Mouse (Mus musculus): Measurements from ENCODE around the gene Spsb3. TPM values are rescaled to one million over a fixed set of nuclear protein-coding genes. Genes with fewer than 3 reads are reported as not detected.

Gene Spsb3
- polyA plus RNA-seq, 1 experiment from 2014 or later = 78.3 TPM

DNA sequence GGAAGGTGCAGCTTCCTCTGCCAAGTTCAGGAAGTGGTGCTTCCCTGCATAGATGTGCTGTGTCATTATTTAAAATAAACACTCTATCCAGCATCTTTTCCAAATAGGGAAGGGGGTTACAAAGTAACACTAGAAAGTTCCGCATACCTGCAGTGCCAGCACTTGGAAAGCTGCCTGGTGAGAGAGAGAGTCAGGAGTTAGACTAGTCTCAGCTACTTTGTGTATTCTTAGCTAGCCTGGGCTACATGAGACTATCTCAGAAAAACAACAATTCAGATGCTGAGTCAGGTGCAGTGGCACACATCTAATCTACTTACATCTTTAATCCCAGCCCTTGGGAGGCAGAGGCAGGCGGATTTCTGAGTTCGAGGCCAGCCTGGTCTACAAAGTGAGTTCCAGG lies 24.7 kb upstream of the Spsb3 start:
- H3K27me3 ChIP-seq (replicated peaks; ENCODE audit: control insufficient read depth, insufficient read depth, low read length) = no peaks in the 10 kb centered on the region
- WGBS = 96% methylated on average over 3 of the region's 3 CpGs
- H3K4me3 ChIP-seq (ENCODE audit: low read depth, low read length) = no peak overlapping the region
- no peaks in the 10 kb centered on the region for H3K4me1 ChIP-seq (ENCODE audit: control insufficient read depth, insufficient read depth, low read length)
- H3K9me3 ChIP-seq (replicated peaks; ENCODE audit: control insufficient read depth, low read length) = no peaks in the 10 kb centered on the region
- H3K27ac ChIP-seq (ENCODE audit: low read depth, low read length) = no peak overlapping the region
- ATAC-seq (no peak), DNase-seq (ENCODE audit: low spot score) (no peak)
- no peak overlapping the region for H3K9ac ChIP-seq (ENCODE audit: low read length)
- H3K36me3 ChIP-seq (ENCODE audit: control insufficient read depth, insufficient read depth, low read length) = peaks cover 34% of the 10 kb centered on the region
- H3K4me2 ChIP-seq (ENCODE audit: low read length) = no peak overlapping the region

GRCm38 (mm10) chr17:24865776-24866175 lies 20.7 kb upstream of the Spsb3 start, which contains the start of gene Igfals:
Gene Igfals (plus strand): TSS chr17:24865997.
- ATAC-seq = no peak
- H3K9ac ChIP-seq (ENCODE audit: low read length) = no peak within 1 kb of the TSS
- no peaks in the 10 kb centered on the region for H3K4me1 ChIP-seq (ENCODE audit: control insufficient read depth, insufficient read depth, low read length)
- no peak within 1 kb of the TSS for H3K4me3 ChIP-seq (ENCODE audit: low read depth, low read length)
- no peak within 1 kb of the TSS for H3K4me2 ChIP-seq (ENCODE audit: low read length)
- H3K27me3 ChIP-seq (replicated peaks; ENCODE audit: control insufficient read depth, insufficient read depth, low read length) = no peaks in the 10 kb centered on the region
- H3K36me3 ChIP-seq (ENCODE audit: control insufficient read depth, insufficient read depth, low read length) = peaks cover 19% of the 10 kb centered on the region
- no peaks in the 10 kb centered on the region for H3K9me3 ChIP-seq (replicated peaks; ENCODE audit: control insufficient read depth, low read length)
- 90% methylated on average over 8 of the region's 8 CpGs for WGBS
- no peak within 1 kb of the TSS for H3K27ac ChIP-seq (ENCODE audit: low read depth, low read length)
- DNase-seq (ENCODE audit: low spot score) = no peak

DNA sequence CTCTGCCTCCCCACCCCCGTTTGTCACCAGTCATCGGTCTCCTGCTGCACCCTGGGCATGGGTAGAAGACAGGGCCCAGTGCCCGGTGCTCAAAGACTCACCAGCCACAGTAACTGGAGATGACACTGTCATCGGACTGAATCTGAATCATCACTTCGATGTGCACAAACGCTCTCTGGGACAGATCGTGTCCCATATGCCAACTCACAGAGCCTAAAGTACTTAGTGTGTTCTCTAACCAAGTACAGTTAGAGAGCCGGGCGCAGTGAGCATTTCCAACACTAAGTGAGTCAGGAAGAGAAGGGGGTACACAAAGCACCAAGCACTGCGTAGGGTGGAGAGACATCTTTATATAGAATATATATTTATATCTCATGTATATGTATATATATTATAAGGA lies 18.5 kb upstream of the Spsb3 start:
- H3K36me3 ChIP-seq (ENCODE audit: control insufficient read depth, insufficient read depth, low read length) = peaks cover 4% of the 10 kb centered on the region; the same call in 1 of the 2 replicates
- no peak overlapping the region for H3K9ac ChIP-seq (ENCODE audit: low read length)
- H3K4me2 ChIP-seq (ENCODE audit: low read length) = no peak overlapping the region
- no peaks in the 10 kb centered on the region for H3K27me3 ChIP-seq (replicated peaks; ENCODE audit: control insufficient read depth, insufficient read depth, low read length)
- H3K4me3 ChIP-seq (ENCODE audit: low read depth, low read length) = no peak overlapping the region
- no peak for ATAC-seq
- no peaks in the 10 kb centered on the region for H3K9me3 ChIP-seq (replicated peaks; ENCODE audit: control insufficient read depth, low read length)
- no peaks in the 10 kb centered on the region for H3K4me1 ChIP-seq (ENCODE audit: control insufficient read depth, insufficient read depth, low read length)
- H3K27ac ChIP-seq (ENCODE audit: low read depth, low read length) = no peak overlapping the region
- WGBS = 96% methylated on average over 10 of the region's 10 CpGs
- DNase-seq (ENCODE audit: low spot score) = no peak

- H3K9me3 ChIP-seq (replicated peaks; ENCODE audit: control insufficient read depth, low read length) = no peaks in the 10 kb centered on the region
- H3K4me2 ChIP-seq (ENCODE audit: low read length) = no peak overlapping the region
- no peak overlapping the region for H3K9ac ChIP-seq (ENCODE audit: low read length)
- no peak for DNase-seq (ENCODE audit: low spot score)
- H3K27me3 ChIP-seq (replicated peaks; ENCODE audit: control insufficient read depth, insufficient read depth, low read length) = no peaks in the 10 kb centered on the region
- no peaks in the 10 kb centered on the region for H3K36me3 ChIP-seq (ENCODE audit: control insufficient read depth, insufficient read depth, low read length)
- 49% methylated on average over 4 of the region's 4 CpGs for WGBS
- no peak overlapping the region for H3K4me3 ChIP-seq (ENCODE audit: low read depth, low read length)
- H3K27ac ChIP-seq (ENCODE audit: low read depth, low read length) = no peak overlapping the region
- no peak for ATAC-seq
- H3K4me1 ChIP-seq (ENCODE audit: control insufficient read depth, insufficient read depth, low read length) = no peaks in the 10 kb centered on the region
Measured at GRCm38 (mm10) chr17:24873695-24874404, 12.6 kb upstream of the Spsb3 start.

GRCm38 (mm10) chr17:24874405-24874745 lies 12.1 kb upstream of the Spsb3 start:
- H3K9me3 ChIP-seq (replicated peaks; ENCODE audit: control insufficient read depth, low read length) = no peaks in the 10 kb centered on the region
- no peak overlapping the region for H3K27ac ChIP-seq (ENCODE audit: low read depth, low read length)
- no peak for DNase-seq (ENCODE audit: low spot score)
- H3K4me2 ChIP-seq (ENCODE audit: low read length) = no peak overlapping the region
- WGBS = 80% methylated on average over 1 of the region's 1 CpGs
- ATAC-seq = no peak
- H3K36me3 ChIP-seq (ENCODE audit: control insufficient read depth, insufficient read depth, low read length) = no peaks in the 10 kb centered on the region
- H3K4me1 ChIP-seq (ENCODE audit: control insufficient read depth, insufficient read depth, low read length) = no peaks in the 10 kb centered on the region
- no peak overlapping the region for H3K4me3 ChIP-seq (ENCODE audit: low read depth, low read length)
- no peaks in the 10 kb centered on the region for H3K27me3 ChIP-seq (replicated peaks; ENCODE audit: control insufficient read depth, insufficient read depth, low read length)
- no peak overlapping the region for H3K9ac ChIP-seq (ENCODE audit: low read length)

- WGBS = 84% methylated on average over 8 of the region's 8 CpGs
Measured at GRCm38 (mm10) chr17:24874989-24875388, 11.5 kb upstream of the Spsb3 start.

GRCm38 (mm10) chr17:24877336-24878116 lies 8.9 kb upstream of the Spsb3 start:
- Histone ChIP-seq H3K27ac (ENCODE audit: low read depth, low read length) (no peak overlapping the region), H3K4me2 (ENCODE audit: low read length) (no peak overlapping the region), H3K4me1 (ENCODE audit: control insufficient read depth, insufficient read depth, low read length) (no peaks in the 10 kb centered on the region), H3K9me3 (replicated peaks; ENCODE audit: control insufficient read depth, low read length) (no peaks in the 10 kb centered on the region), H3K4me3 (ENCODE audit: low read depth, low read length) (no peak overlapping the region), H3K9ac (ENCODE audit: low read length) (no peak overlapping the region), H3K27me3 (replicated peaks; ENCODE audit: control insufficient read depth, insufficient read depth, low read length) (no peaks in the 10 kb centered on the region), H3K36me3 (ENCODE audit: control insufficient read depth, insufficient read depth, low read length) (0 out of 2 replicates have a peak, but pooled peaks cover 2% of the 10 kb centered on the region)
- 68% methylated on average over 10 of the region's 10 CpGs for WGBS
- ATAC-seq = no peak
- DNase-seq (ENCODE audit: low spot score) = no peak

More at GRCm38 (mm10) chr17:24874989-24875388, 11.5 kb upstream of the Spsb3 start:
- no peak overlapping the region for H3K4me2 ChIP-seq (ENCODE audit: low read length)
- no peak for ATAC-seq
- H3K27ac ChIP-seq (ENCODE audit: low read depth, low read length) = no peak overlapping the region
- no peaks in the 10 kb centered on the region for H3K9me3 ChIP-seq (replicated peaks; ENCODE audit: control insufficient read depth, low read length)
- no peak overlapping the region for H3K9ac ChIP-seq (ENCODE audit: low read length)
- DNase-seq (ENCODE audit: low spot score) = no peak
- no peaks in the 10 kb centered on the region for H3K27me3 ChIP-seq (replicated peaks; ENCODE audit: control insufficient read depth, insufficient read depth, low read length)
- no peaks in the 10 kb centered on the region for H3K4me1 ChIP-seq (ENCODE audit: control insufficient read depth, insufficient read depth, low read length)
- H3K36me3 ChIP-seq (ENCODE audit: control insufficient read depth, insufficient read depth, low read length) = no peaks in the 10 kb centered on the region
- H3K4me3 ChIP-seq (ENCODE audit: low read depth, low read length) = no peak overlapping the region

GRCm38 (mm10) chr17:24878117-24878397 lies 8.4 kb upstream of the Spsb3 start:
- Histone ChIP-seq H3K9ac (ENCODE audit: low read length) (no peak overlapping the region), H3K4me1 (ENCODE audit: control insufficient read depth, insufficient read depth, low read length) (no peaks in the 10 kb centered on the region), H3K36me3 (ENCODE audit: control insufficient read depth, insufficient read depth, low read length) (peaks cover 7% of the 10 kb centered on the region; the same call in 1 of the 2 replicates), H3K4me3 (ENCODE audit: low read depth, low read length) (no peak overlapping the region), H3K9me3 (replicated peaks; ENCODE audit: control insufficient read depth, low read length) (no peaks in the 10 kb centered on the region), H3K4me2 (ENCODE audit: low read length) (no peak overlapping the region), H3K27me3 (replicated peaks; ENCODE audit: control insufficient read depth, insufficient read depth, low read length) (no peaks in the 10 kb centered on the region), H3K27ac (ENCODE audit: low read depth, low read length) (no peak overlapping the region)
- 44% methylated on average over 5 of the region's 5 CpGs for WGBS
- DNase-seq (ENCODE audit: low spot score) (no peak), ATAC-seq (no peak)

DNA sequence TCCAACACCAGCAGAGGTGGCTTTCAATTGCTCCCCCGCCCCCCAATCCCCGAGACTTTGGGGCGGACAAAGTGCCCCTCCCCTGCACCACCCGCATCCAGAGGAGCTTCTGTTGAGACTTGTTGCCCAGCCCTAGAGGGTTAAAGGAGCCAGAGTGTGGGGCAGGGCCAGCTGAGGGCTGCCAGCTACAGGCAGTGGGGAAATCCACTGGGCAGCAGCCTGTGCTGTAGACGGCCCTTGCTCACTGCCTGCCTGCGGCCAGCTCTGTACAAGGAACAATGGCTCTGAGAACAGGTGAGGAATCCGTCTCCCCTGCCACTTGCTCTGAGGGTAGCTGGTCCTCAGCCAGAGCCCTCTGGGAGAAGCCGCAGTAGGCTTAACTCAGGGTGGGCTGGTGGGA lies 7.9 kb upstream of the Spsb3 start:
- DNase-seq (ENCODE audit: low spot score) (no peak), ATAC-seq (no peak)
- no peaks in the 10 kb centered on the region for H3K27me3 ChIP-seq (replicated peaks; ENCODE audit: control insufficient read depth, insufficient read depth, low read length)
- H3K9ac ChIP-seq (ENCODE audit: low read length) = no peak overlapping the region
- H3K36me3 ChIP-seq (ENCODE audit: control insufficient read depth, insufficient read depth, low read length) = peaks cover 12% of the 10 kb centered on the region; the same call in 1 of the 2 replicates
- no peak overlapping the region for H3K4me2 ChIP-seq (ENCODE audit: low read length)
- WGBS = 68% methylated on average over 8 of the region's 8 CpGs
- no peak overlapping the region for H3K27ac ChIP-seq (ENCODE audit: low read depth, low read length)
- H3K4me3 ChIP-seq (ENCODE audit: low read depth, low read length) = no peak overlapping the region
- no peaks in the 10 kb centered on the region for H3K9me3 ChIP-seq (replicated peaks; ENCODE audit: control insufficient read depth, low read length)
- no peaks in the 10 kb centered on the region for H3K4me1 ChIP-seq (ENCODE audit: control insufficient read depth, insufficient read depth, low read length)

Measured in forebrain, embryonic 14.5 days (tissue).